26 mouse cellular contexts compared by ENCODE assay signal in genomic region chr7:24563837-24564206, GRCm38 (mm10). TPM values are rescaled to one million over a fixed set of nuclear protein-coding genes. Genes with fewer than 3 reads are reported as not detected.
"Had no signal": no experiment of that assay in that cellular context is flagged by ENCODE, and none has a peak within 500 bp of the region (broad histone marks: within the 10 kb centered on the region; RNA-seq: fewer than 3 reads in every experiment).

No protein-coding gene starts in this region.

- H3K4me1 ChIP-seq: liver, embryonic 12.5 days; lung, embryonic 15.5 days; midbrain, embryonic 10.5 days; neural tube, embryonic 12.5 days; neural tube, embryonic 15.5 days had no signal

- H3K27me3 ChIP-seq: liver, embryonic 12.5 days; liver, embryonic 15.5 days; lung, embryonic 15.5 days; megakaryocyte, embryonic 14.5 days; neural tube, embryonic 12.5 days; neural tube, embryonic 15.5 days had no signal

- H3K4me3 ChIP-seq: left cerebral cortex, adult 2 months; liver, embryonic 12.5 days; liver, embryonic 15.5 days; lung, embryonic 15.5 days; megakaryocyte, embryonic 14.5 days; midbrain, embryonic 10.5 days; neural tube, embryonic 12.5 days; neural tube, embryonic 15.5 days had no signal

- H3K27ac ChIP-seq: kidney, postnatal 0 days; left cerebral cortex, adult 2 months; liver, embryonic 12.5 days; liver, embryonic 15.5 days; lung, embryonic 15.5 days; midbrain, embryonic 10.5 days; neural tube, embryonic 12.5 days; neural tube, embryonic 15.5 days; stomach, postnatal 0 days had no signal

- H3K9me3 ChIP-seq: liver, embryonic 12.5 days; liver, embryonic 15.5 days; lung, embryonic 15.5 days; megakaryocyte, embryonic 14.5 days; midbrain, embryonic 10.5 days; neural tube, embryonic 12.5 days; neural tube, embryonic 15.5 days had no signal

- H3K4me2 ChIP-seq: liver, embryonic 12.5 days; liver, embryonic 15.5 days; lung, embryonic 15.5 days; neural tube, embryonic 12.5 days; neural tube, embryonic 15.5 days had no signal

- H3K9ac ChIP-seq: liver, embryonic 12.5 days; liver, embryonic 15.5 days; lung, embryonic 15.5 days; neural tube, embryonic 12.5 days; neural tube, embryonic 15.5 days had no signal

- DNase-seq: kidney, adult 18-20 months; kidney, adult 9 months; kidney, postnatal 36 days; layer of hippocampus, postnatal 36 days; lung, adult 18-20 months; lung, postnatal 10 days; lung, postnatal 36 days; midbrain, embryonic 14.5 days; right cerebral cortex, adult 18-20 months; right cerebral cortex, postnatal 14 days; right cerebral cortex, postnatal 4 days; thymus, adult 2 months; thymus, postnatal 14 days had no signal

RNA-seq across cellular contexts. Expression of gene Pinlyp, which starts 17.9 kb away (rescaled TPM):
- total RNA-seq: layer of hippocampus, postnatal 10 days; layer of hippocampus, postnatal 36 days; left cerebral cortex, adult 2 months; left cerebral cortex, postnatal 10 days; left cerebral cortex, postnatal 36 days had no signal
- polyA plus RNA-seq: liver, embryonic 12.5 days; liver, embryonic 15.5 days; midbrain, embryonic 14.5 days; neural tube, embryonic 12.5 days; neural tube, embryonic 15.5 days had no signal
